Mouse (Mus musculus): ENCODE data around the gene Rsf1. TPM values are rescaled to one million over a fixed set of nuclear protein-coding genes. Genes with fewer than 3 reads are reported as not detected.
A peak's percentile ranks its signal among the peaks of the same experiment; 100 is the strongest.

The Rsf1 gene
- total RNA-seq, 1 experiment from 2014 or later = 100 TPM

GRCm38 (mm10) chr7:97717326-97717725 lies 137.6 kb downstream of the Rsf1 start:
- ATAC-seq (ENCODE audit: extremely low read depth, insufficient number of reproducible peaks, low FRiP score, poor library complexity, severe bottlenecking) = no peak

DNA sequence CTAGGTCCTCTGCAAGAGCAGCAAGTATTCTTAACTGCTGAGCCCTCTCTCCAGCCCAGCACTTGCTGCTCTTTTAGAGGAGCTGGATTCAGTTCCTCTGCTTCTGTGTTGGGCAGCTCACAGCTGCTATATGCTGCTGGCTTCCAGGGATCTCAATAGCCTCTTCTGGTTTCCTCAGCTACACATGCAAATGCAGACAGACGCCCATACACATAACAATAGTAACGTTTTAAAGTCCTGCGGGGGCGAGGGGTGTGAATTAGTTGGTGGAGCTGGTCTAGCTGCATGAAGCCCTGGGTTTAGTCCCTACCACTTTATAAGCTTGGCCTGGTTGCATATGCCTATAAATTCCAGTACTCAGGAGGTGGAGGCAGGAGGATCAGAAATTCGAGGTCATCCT lies 139.4 kb downstream of the Rsf1 start:
- no peak for ATAC-seq (ENCODE audit: extremely low read depth, insufficient number of reproducible peaks, low FRiP score, poor library complexity, severe bottlenecking)

DNA sequence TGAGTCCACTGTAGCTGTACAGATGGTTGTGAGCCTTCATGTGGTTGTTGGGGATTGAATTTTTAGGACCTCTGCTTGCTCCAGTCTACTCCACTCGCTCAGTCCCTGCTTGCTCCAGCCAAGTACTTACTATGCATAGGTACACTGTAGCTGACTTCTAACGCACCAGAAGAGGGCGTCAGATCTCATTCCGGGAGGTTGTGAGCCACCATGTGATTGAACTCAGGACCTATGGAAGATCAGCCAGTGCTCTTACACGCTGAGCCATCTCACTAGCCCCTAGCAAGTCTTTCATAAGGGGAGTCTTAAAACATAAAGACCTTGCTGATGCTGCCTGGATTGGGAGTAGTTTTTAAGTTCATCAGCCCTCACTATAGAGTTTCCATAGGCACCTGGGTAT lies 140.4 kb downstream of the Rsf1 start:
- no peak for ATAC-seq (ENCODE audit: extremely low read depth, insufficient number of reproducible peaks, low FRiP score, poor library complexity, severe bottlenecking)

GRCm38 (mm10) chr7:97722278-97722918 lies 142.7 kb downstream of the Rsf1 start:
- no peak for ATAC-seq (ENCODE audit: extremely low read depth, insufficient number of reproducible peaks, low FRiP score, poor library complexity, severe bottlenecking)

DNA sequence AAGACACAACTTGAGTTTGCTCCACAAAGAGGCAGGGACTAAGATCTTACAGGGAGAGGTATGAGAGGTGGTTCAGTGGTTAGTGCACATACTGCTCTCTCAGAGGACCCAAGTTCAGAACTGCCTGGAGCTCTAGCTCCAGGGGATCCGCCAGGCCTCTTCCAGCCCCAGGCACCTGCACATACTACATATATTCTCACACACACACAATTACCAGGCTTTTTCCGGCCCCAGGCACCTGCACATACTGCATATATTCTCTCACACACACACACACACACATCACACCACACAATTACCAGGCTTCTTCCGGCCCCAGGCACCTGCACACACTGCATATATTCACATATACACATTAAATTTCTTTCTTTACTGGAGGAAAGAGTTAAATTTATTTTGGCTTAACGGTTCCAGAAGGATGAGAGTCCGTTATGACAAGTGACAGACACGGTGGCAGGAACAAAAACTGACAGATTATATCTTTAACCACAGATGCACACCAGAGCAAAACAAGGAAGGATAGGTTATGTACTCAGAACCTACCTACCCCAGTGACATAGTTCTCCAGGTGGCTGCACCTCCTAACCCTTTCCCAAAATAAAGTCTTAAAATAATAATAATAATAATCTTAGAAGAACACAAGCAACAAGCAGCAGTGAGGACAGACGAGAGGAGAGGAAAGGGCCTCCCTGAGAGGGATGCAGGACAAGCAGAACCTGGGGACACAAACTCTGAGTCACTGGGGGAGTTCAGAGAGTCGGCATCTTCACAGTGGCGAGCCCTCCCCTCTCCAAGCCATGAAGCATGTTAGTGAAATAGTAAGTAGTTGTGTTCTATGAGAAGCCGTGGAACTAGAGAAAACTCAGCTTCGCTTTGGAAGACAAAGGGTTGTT lies 144.2 kb downstream of the Rsf1 start:
- no peak for ATAC-seq (ENCODE audit: extremely low read depth, insufficient number of reproducible peaks, low FRiP score, poor library complexity, severe bottlenecking)

- no peak for ATAC-seq (ENCODE audit: extremely low read depth, insufficient number of reproducible peaks, low FRiP score, poor library complexity, severe bottlenecking)
These were observed 145.7 kb downstream of the Rsf1 start for GRCm38 (mm10) chr7:97725401-97725800.

- ATAC-seq (ENCODE audit: extremely low read depth, insufficient number of reproducible peaks, low FRiP score, poor library complexity, severe bottlenecking) = no peak
These were observed 146.4 kb downstream of the Rsf1 start for GRCm38 (mm10) chr7:97726080-97726479.

DNA sequence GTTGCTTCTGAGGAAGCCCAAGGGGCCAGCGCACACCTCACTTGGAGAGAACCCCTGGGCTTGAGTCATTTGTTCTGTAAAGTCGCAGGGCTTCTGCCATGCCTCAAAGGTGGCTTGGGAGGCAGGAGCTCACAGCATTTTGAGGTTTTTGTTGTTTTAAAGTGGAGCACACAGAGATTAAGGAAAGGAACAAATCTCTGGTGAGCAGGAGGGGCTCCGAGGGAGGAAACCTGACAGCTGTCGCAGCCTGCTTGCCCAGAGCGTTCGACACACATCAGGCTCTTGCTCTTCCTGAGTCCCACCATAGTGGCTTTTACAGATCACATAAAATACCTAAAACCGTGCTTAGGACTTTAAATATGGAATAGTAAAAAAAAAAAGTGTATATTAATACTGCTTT lies 147.1 kb downstream of the Rsf1 start:
- ATAC-seq (ENCODE audit: extremely low read depth, insufficient number of reproducible peaks, low FRiP score, poor library complexity, severe bottlenecking) = no peak

GRCm38 (mm10) chr7:97728666-97729614 lies 149.3 kb downstream of the Rsf1 start:
- ATAC-seq (ENCODE audit: extremely low read depth, insufficient number of reproducible peaks, low FRiP score, poor library complexity, severe bottlenecking) = no peak

GRCm38 (mm10) chr7:97730427-97730826 lies 150.7 kb downstream of the Rsf1 start:
- ATAC-seq (ENCODE audit: extremely low read depth, insufficient number of reproducible peaks, low FRiP score, poor library complexity, severe bottlenecking) = no peak

DNA sequence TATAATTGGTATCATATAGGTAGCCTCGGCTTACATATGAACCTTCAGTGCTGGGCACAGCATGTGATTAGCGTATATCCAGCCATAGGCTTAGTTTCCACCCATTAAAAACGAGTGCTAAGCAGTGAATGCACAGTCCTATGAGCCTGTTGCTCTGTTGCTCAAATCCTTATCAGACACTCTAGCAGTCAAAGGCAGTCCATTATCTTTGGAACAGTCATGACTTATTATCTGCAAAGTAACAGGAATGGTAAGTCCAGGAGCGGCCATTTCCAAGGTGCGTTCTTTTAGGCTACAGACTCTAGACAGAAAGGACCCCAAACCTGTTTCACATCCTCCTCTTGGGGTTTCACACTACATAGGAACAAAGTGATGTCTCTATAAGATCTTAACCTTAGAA lies 153.9 kb downstream of the Rsf1 start:
- no peak for ATAC-seq (ENCODE audit: extremely low read depth, insufficient number of reproducible peaks, low FRiP score, poor library complexity, severe bottlenecking)

GRCm38 (mm10) chr7:97735021-97735420 lies 155.3 kb downstream of the Rsf1 start:
- no peak for ATAC-seq (ENCODE audit: extremely low read depth, insufficient number of reproducible peaks, low FRiP score, poor library complexity, severe bottlenecking)

DNA sequence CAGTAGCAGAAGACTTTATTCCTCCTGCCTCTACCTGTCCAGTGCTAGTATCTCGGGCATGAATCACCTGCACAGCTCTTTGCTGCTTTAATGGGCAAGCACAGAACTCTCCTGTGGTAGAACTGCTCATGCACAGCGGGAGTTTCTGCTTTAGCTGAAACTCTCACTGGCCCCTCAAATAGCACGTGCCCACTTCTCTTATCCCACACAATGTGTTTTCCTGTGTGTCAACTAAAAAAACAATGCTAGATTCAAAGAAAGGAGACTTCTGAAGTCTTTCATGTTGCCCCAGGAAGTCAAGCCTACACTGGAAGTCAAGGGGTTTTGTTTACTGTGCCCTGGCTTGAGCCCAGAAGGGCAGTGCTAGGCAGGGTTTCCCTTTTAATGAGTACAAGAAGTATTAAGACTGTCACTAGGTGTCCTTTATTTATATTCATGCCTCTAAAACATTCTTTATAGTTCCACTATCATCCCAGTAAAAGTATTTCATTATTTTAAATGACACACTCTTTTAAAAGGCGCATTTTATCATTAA lies 156.3 kb downstream of the Rsf1 start:
- no peak for ATAC-seq (ENCODE audit: extremely low read depth, insufficient number of reproducible peaks, low FRiP score, poor library complexity, severe bottlenecking)

DNA sequence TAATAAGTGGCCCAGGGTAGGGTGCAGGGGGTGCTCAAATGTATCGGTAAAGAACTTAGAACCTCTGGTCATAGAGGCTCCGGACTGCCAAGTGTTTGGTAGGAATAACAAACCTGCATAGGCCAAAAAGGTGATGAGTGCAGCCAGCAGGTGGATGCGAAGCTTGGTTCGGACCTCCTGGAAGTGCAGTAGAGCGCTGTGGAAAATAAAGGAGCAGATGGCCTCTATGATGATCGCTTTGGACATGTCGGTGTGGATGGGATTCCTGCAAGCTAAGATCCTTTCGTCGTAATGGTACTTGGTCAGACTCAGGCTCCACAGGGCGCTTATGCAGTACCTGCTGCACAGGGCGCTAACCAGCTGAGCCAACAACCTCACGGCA lies 157.6 kb downstream of the Rsf1 start:
- no peak for ATAC-seq (ENCODE audit: extremely low read depth, insufficient number of reproducible peaks, low FRiP score, poor library complexity, severe bottlenecking)

GRCm38 (mm10) chr7:97737638-97738456 lies 158.2 kb downstream of the Rsf1 start, which contains the start of gene Aqp11:
Aqp11 (minus strand) TSS chr7:97738289.
- ATAC-seq (ENCODE audit: extremely low read depth, insufficient number of reproducible peaks, low FRiP score, poor library complexity, severe bottlenecking) = peak; percentile 60

- ATAC-seq (ENCODE audit: extremely low read depth, insufficient number of reproducible peaks, low FRiP score, poor library complexity, severe bottlenecking) = no peak
These were observed 161.3 kb downstream of the Rsf1 start for GRCm38 (mm10) chr7:97740948-97741347.

GRCm38 (mm10) chr7:97741756-97742291 lies 162.1 kb downstream of the Rsf1 start:
- no peak for ATAC-seq (ENCODE audit: extremely low read depth, insufficient number of reproducible peaks, low FRiP score, poor library complexity, severe bottlenecking)

All from neutrophil, adult 5-6 weeks (primary cell).